Mouse (Mus musculus) liver, adult 2 months (tissue): ENCODE measurements around the gene Lrfn3. TPM values are rescaled to one million over a fixed set of nuclear protein-coding genes. Genes with fewer than 3 reads are reported as not detected.

Experiments
- DNase-seq: peaks from one replicate; pipeline ENCODE4 v3.0.0-alpha.2; 2011; ENCODE audit warnings: low read depth, low spot score; ENCODE audit errors: extremely low read depth
- H3K27ac ChIP-seq: fragments of 200-500 bp; replicated peaks from 2 replicates; pipeline ENCODE4 v1.5.1; 2012; ENCODE audit warnings: low read depth, mild to moderate bottlenecking, control low read depth, inconsistent platforms, low read length; ENCODE audit not compliant: insufficient read depth
- H3K27me3 ChIP-seq: fragments of 200-500 bp; 2 replicates; pipeline ENCODE4 v1.6.1; 2012; ENCODE audit warnings: mild to moderate bottlenecking, moderate library complexity, low read length, inconsistent platforms; ENCODE audit not compliant: control insufficient read depth, insufficient read depth
- H3K36me3 ChIP-seq: fragments of 200-500 bp; 2 replicates; pipeline ENCODE4 v1.6.1; 2012; ENCODE audit warnings: low read length, inconsistent platforms; ENCODE audit not compliant: control insufficient read depth, insufficient read depth
- H3K4me1 ChIP-seq: fragments of 200-500 bp; 2 replicates; pipeline ENCODE4 v1.6.1; 2011; ENCODE audit warnings: low read length; ENCODE audit not compliant: control insufficient read depth, insufficient read depth
- H3K4me3 ChIP-seq: fragments of 200-500 bp; 2 replicates; pipeline ENCODE4 v1.5.1; 2011; ENCODE audit warnings: low read depth, mild to moderate bottlenecking, control low read depth, low read length, moderate library complexity; ENCODE audit not compliant: insufficient read depth
- H3K79me2 ChIP-seq: fragments of 200-500 bp; 2 replicates; pipeline ENCODE4 v1.6.1; 2012; ENCODE audit warnings: inconsistent platforms, mild to moderate bottlenecking, low read length, moderate library complexity; ENCODE audit not compliant: control insufficient read depth, insufficient read depth
- H3K9ac ChIP-seq: fragments of 200-500 bp; 2 replicates; pipeline ENCODE4 v1.6.1; 2012; ENCODE audit warnings: low read depth, mild to moderate bottlenecking, control low read depth, inconsistent platforms, low read length
- CTCF ChIP-seq: fragments of 200-500 bp; IDR thresholded peaks from 2 replicates; pipeline ENCODE4 v1.5.1; 2011; ENCODE audit warnings: low read depth, low read length, control low read depth
- POLR2A ChIP-seq: fragments of 200-500 bp; IDR thresholded peaks from 2 replicates; pipeline ENCODE4 v1.6.1; 2011; ENCODE audit warnings: low read length, control low read depth; ENCODE audit not compliant: insufficient read depth; ENCODE audit errors: extremely low read depth
- WGBS: fragments of 180-500 bp; shearing (Covaris S2); methylation state at CpG from one replicate; pipeline ENCODE4 v1.1.7; 2018; 5-methylcytosine and 5-hydroxymethylcytosine counted together
- polyA plus RNA-seq: library from polyadenylated mRNA; depleted of rRNA; stranded (reverse); fragments of >200 nt; gene quantifications from 2 replicates; pipeline ENCODE4 v1.2.3, GENCODE M21; 2012
- total RNA-seq: library from RNA; depleted of rRNA; stranded (reverse); fragments of >200 nt; gene quantifications from 2 replicates; pipeline ENCODE4 v1.2.3, GENCODE M21; 2014

Lrfn3 gene
- total and polyA plus RNA-seq, 2 experiments = 0.74 to 12.9 TPM

GRCm38 (mm10) chr7:30315559-30316529, 46.7 kb downstream of the Lrfn3 start:
- TF ChIP-seq POLR2A = no peak
- TF ChIP-seq CTCF = no peak
- Histone ChIP-seq H3K27me3 (no peaks in the 10 kb centered on the region), H3K79me2 (peaks cover 6% of the 10 kb centered on the region; the same call in 1 of the 2 replicates), H3K4me3 (no peak overlapping the region), H3K9ac (no peak overlapping the region), H3K27ac (no peak overlapping the region), H3K4me1 (peaks cover 20% of the 10 kb centered on the region), H3K36me3 (no peaks in the 10 kb centered on the region)
- DNase-seq = no peak
- 60% methylated on average over 13 of the region's 13 CpGs for WGBS

GRCm38 (mm10) chr7:30314721-30315155, 47.8 kb downstream of the Lrfn3 start, which contains the start of gene Syne4:
Gene Syne4, plus strand, starts transcription at chr7:30314807.
- Histone ChIP-seq H3K9ac (peak within 1 kb of the TSS; percentile 82), H3K79me2 (peaks cover 6% of the 10 kb centered on the region; the same call in 1 of the 2 replicates), H3K27ac (peak within 1 kb of the TSS; percentile 73), H3K36me3 (no peaks in the 10 kb centered on the region), H3K4me1 (peaks cover 11% of the 10 kb centered on the region), H3K27me3 (no peaks in the 10 kb centered on the region), H3K4me3 (peak within 1 kb of the TSS; percentile 73)
- WGBS = 26% methylated on average over 9 of the region's 9 CpGs
- TF ChIP-seq CTCF (no peak), POLR2A (no peak)
- no peak for DNase-seq

GRCm38 (mm10) chr7:30313666-30314320, 48.8 kb downstream of the Lrfn3 start:
- Histone ChIP-seq H3K27ac (peak overlapping the region; percentile 73), H3K4me1 (peaks cover 12% of the 10 kb centered on the region), H3K36me3 (no peaks in the 10 kb centered on the region), H3K27me3 (no peaks in the 10 kb centered on the region), H3K4me3 (peak overlapping the region; percentile 73), H3K79me2 (peaks cover 6% of the 10 kb centered on the region; the same call in 1 of the 2 replicates), H3K9ac (peak overlapping the region; percentile 82)
- 15% methylated on average over 27 of the region's 27 CpGs for WGBS
- TF ChIP-seq CTCF (0 out of 2 replicates have a peak, but pooled peaks have one; percentile 21), POLR2A (peak; percentile 43; the same call in 1 of the 2 replicates)
- peak; percentile 79 for DNase-seq

- Histone ChIP-seq H3K4me1 (peaks cover 16% of the 10 kb centered on the region), H3K36me3 (no peaks in the 10 kb centered on the region), H3K27me3 (no peaks in the 10 kb centered on the region), H3K79me2 (peaks cover 6% of the 10 kb centered on the region; the same call in 1 of the 2 replicates), H3K4me3 (no peak overlapping the region), H3K27ac (no peak overlapping the region), H3K9ac (no peak overlapping the region)
- TF ChIP-seq POLR2A = no peak
- TF ChIP-seq CTCF = no peak
- WGBS = 77% methylated on average over 12 of the region's 12 CpGs
- no peak for DNase-seq
Measured at GRCm38 (mm10) chr7:30310136-30310535, 52.4 kb downstream of the Lrfn3 start.

GRCm38 (mm10) chr7:30309395-30310129, 53.0 kb downstream of the Lrfn3 start:
- H3K27me3 ChIP-seq = no peaks in the 10 kb centered on the region
- H3K9ac ChIP-seq = peak overlapping the region; percentile 54
- peaks cover 6% of the 10 kb centered on the region; the same call in 1 of the 2 replicates for H3K79me2 ChIP-seq
- peak overlapping the region; percentile 48; the same call in 1 of the 2 replicates for H3K4me3 ChIP-seq
- no peak for DNase-seq
- no peak for TF ChIP-seq CTCF
- no peak for TF ChIP-seq POLR2A
- H3K27ac ChIP-seq = no peak overlapping the region
- H3K36me3 ChIP-seq = no peaks in the 10 kb centered on the region
- 48% methylated on average over 15 of the region's 15 CpGs for WGBS
- H3K4me1 ChIP-seq = peaks cover 16% of the 10 kb centered on the region
